ENCODE assay signal across 23 mouse cellular contexts in genomic region chr19:5641021-5641420, GRCm38 (mm10). TPM values are rescaled to one million over a fixed set of nuclear protein-coding genes. Genes with fewer than 3 reads are reported as not detected.
DNase-seq lines count a peak whose midpoint lies in the region; ATAC-seq and TF ChIP-seq lines count a peak whose summit lies in the region.
"Had no signal": no experiment of that assay in that cellular context is flagged by ENCODE, and none has a peak within 500 bp of the region (broad histone marks: within the 10 kb centered on the region; RNA-seq: fewer than 3 reads in every experiment).

No protein-coding gene starts in this region.

- H3K9ac ChIP-seq in heart, embryonic 11.5 days (ENCODE audit: low read depth, low read length): no peak overlapping the region
- peak overlapping the region; percentile 55; the same call in 1 of the 2 replicates for H3K9ac ChIP-seq in heart, embryonic 14.5 days (ENCODE audit: low read length)
- H3K9ac ChIP-seq in heart, adult 2 months (ENCODE audit: low read depth, low read length): no peak overlapping the region
- no peak overlapping the region for H3K9ac ChIP-seq in liver, embryonic 13.5 days
- H3K9ac ChIP-seq: embryonic facial prominence, embryonic 12.5 days; embryonic facial prominence, embryonic 15.5 days; forebrain, postnatal 0 days; hindbrain, embryonic 12.5 days; hindbrain, embryonic 15.5 days had no signal

- no peak for ATAC-seq in cerebellum, adult (ENCODE audit: insufficient number of reproducible peaks, low FRiP score, low TSS enrichment)
- ATAC-seq in heart, embryonic 11.5 days (replicated peaks; ENCODE audit: insufficient number of reproducible peaks, low FRiP score, low TSS enrichment): no peak
- ATAC-seq in heart, embryonic 14.5 days (ENCODE audit: insufficient number of reproducible peaks, insufficient read depth, low FRiP score, low read depth): no peak
- no peak for ATAC-seq in liver, embryonic 13.5 days (ENCODE audit: low read depth)
- ATAC-seq: forebrain, embryonic 14.5 days; forebrain, postnatal 0 days; intestine, postnatal 0 days; Patski had no signal

- intact Hi-C loops in heart, adult 2 months (cut with DNase I): no loop called here

- H3K4me1 ChIP-seq in heart, embryonic 11.5 days (ENCODE audit: control insufficient read depth, insufficient read depth, low read length): peaks cover 33% of the 10 kb centered on the region
- peaks cover 18 to 36% of the 10 kb centered on the region in 2 experiments for H3K4me1 ChIP-seq in heart, embryonic 14.5 days (ENCODE audit: control insufficient read depth in 2 of 2, insufficient read depth in 2 of 2, low read length in 2 of 2)
- H3K4me1 ChIP-seq in heart, adult 2 months (ENCODE audit: control insufficient read depth, insufficient read depth, low read length): peaks cover 13% of the 10 kb centered on the region
- H3K4me1 ChIP-seq in liver, embryonic 13.5 days (replicated peaks): peaks cover 47% of the 10 kb centered on the region

- H3K4me2 ChIP-seq in heart, embryonic 11.5 days: no peak overlapping the region
- H3K4me2 ChIP-seq in heart, embryonic 14.5 days (ENCODE audit: low read length): no peak overlapping the region
- no peak overlapping the region for H3K4me2 ChIP-seq in liver, embryonic 13.5 days
- H3K4me2 ChIP-seq: embryonic facial prominence, embryonic 12.5 days; embryonic facial prominence, embryonic 15.5 days; hindbrain, embryonic 12.5 days; hindbrain, embryonic 15.5 days had no signal

- TF ChIP-seq CTCF in heart, adult 2 months (IDR thresholded peaks at IDR 0.05): no peak

- no peak for TF ChIP-seq POLR2A in heart, adult 2 months (IDR thresholded peaks at IDR 0.05; ENCODE audit: insufficient read depth, low read depth, low read length)

- DNase-seq in cerebellum, adult 11-12 months: peak; percentile 22
- no peak for DNase-seq in heart, adult 18-20 months
- no peak for DNase-seq in heart, adult 2 months
- no peak for DNase-seq in liver, embryonic 13.5 days
- DNase-seq in liver: no peak
- DNase-seq: adrenal gland, postnatal 10 days; cerebellum, adult 18-20 months; cerebellum, adult 9-10 months; cerebellum, postnatal 14 days; forebrain, postnatal 0 days; gastrocnemius, postnatal 25 days; kidney, adult 2 months had no signal

- H3K4me3 ChIP-seq in heart, embryonic 11.5 days (ENCODE audit: low read depth, low read length): no peak overlapping the region
- no peak overlapping the region for H3K4me3 ChIP-seq in heart, embryonic 14.5 days (ENCODE audit: control insufficient read depth in 1 of 2, insufficient read depth in 1 of 2, low read depth in 1 of 2, low read length in 2 of 2)
- no peak overlapping the region for H3K4me3 ChIP-seq in heart, adult 2 months
- no peak overlapping the region for H3K4me3 ChIP-seq in liver, embryonic 13.5 days (replicated peaks)
- H3K4me3 ChIP-seq: embryonic facial prominence, embryonic 12.5 days; embryonic facial prominence, embryonic 15.5 days; hindbrain, embryonic 12.5 days; hindbrain, embryonic 15.5 days had no signal

- H3K36me3 ChIP-seq in heart, embryonic 11.5 days (ENCODE audit: control insufficient read depth, insufficient read depth, low read length): peaks cover 29% of the 10 kb centered on the region
- H3K36me3 ChIP-seq in heart, embryonic 14.5 days (ENCODE audit: control insufficient read depth, insufficient read depth, low read length): peaks cover 76% of the 10 kb centered on the region
- H3K36me3 ChIP-seq in heart, adult 2 months (ENCODE audit: control insufficient read depth, insufficient read depth, low read length): peaks cover 4% of the 10 kb centered on the region
- peaks cover 69% of the 10 kb centered on the region for H3K36me3 ChIP-seq in liver, embryonic 13.5 days

- H3K9me3 ChIP-seq in heart, embryonic 11.5 days (replicated peaks; ENCODE audit: control insufficient read depth, low read length): no peaks in the 10 kb centered on the region
- H3K9me3 ChIP-seq in heart, embryonic 14.5 days (ENCODE audit: control insufficient read depth, low read length): no peaks in the 10 kb centered on the region
- H3K9me3 ChIP-seq in liver, embryonic 13.5 days (replicated peaks): no peaks in the 10 kb centered on the region
- H3K9me3 ChIP-seq: embryonic facial prominence, embryonic 12.5 days; embryonic facial prominence, embryonic 15.5 days; G1E; hindbrain, embryonic 12.5 days; hindbrain, embryonic 15.5 days had no signal

- peaks cover 3% of the 10 kb centered on the region; the same call in 1 of the 2 replicates for H3K79me2 ChIP-seq in heart, adult 2 months (replicated peaks; ENCODE audit: control insufficient read depth, insufficient read depth, low read length)

- no peak for TF ChIP-seq EP300 in heart, adult 2 months (IDR thresholded peaks at IDR 0.05; ENCODE audit: insufficient read depth, low read depth, low read length)

- H3K27me3 ChIP-seq in heart, embryonic 11.5 days (ENCODE audit: control insufficient read depth, insufficient read depth, low read length): no peaks in the 10 kb centered on the region
- no peaks in the 10 kb centered on the region for H3K27me3 ChIP-seq in heart, embryonic 14.5 days (ENCODE audit: control insufficient read depth, insufficient read depth, low read length)
- no peaks in the 10 kb centered on the region for H3K27me3 ChIP-seq in heart, adult 2 months (ENCODE audit: control insufficient read depth, insufficient read depth, low read length)
- H3K27me3 ChIP-seq in liver, embryonic 13.5 days: no peaks in the 10 kb centered on the region
- H3K27me3 ChIP-seq: embryonic facial prominence, embryonic 12.5 days; embryonic facial prominence, embryonic 15.5 days; hindbrain, embryonic 12.5 days; hindbrain, embryonic 15.5 days; Patski had no signal

- WGBS in heart, embryonic 11.5 days (ENCODE audit: insufficient replicate concordance): 78% methylated on average over 17 of the region's 17 CpGs
- WGBS in heart, embryonic 14.5 days: 85% methylated on average over 17 of the region's 17 CpGs
- WGBS in heart, adult 2 months: 81% methylated on average over 17 of the region's 17 CpGs
- WGBS in liver, embryonic 13.5 days (ENCODE audit: insufficient replicate concordance): 89% methylated on average over 17 of the region's 17 CpGs

- H3K27ac ChIP-seq in heart, embryonic 11.5 days (ENCODE audit: low read depth, low read length): peak overlapping the region; percentile 65
- peak overlapping the region; percentile 12 to 51; a peak in 3 of 4 replicates for H3K27ac ChIP-seq in heart, embryonic 14.5 days (replicated peaks in 1 of 2; ENCODE audit: control insufficient read depth in 1 of 2, insufficient read depth in 1 of 2, low read depth in 2 of 2, low read length in 2 of 2)
- no peak overlapping the region for H3K27ac ChIP-seq in heart, adult 2 months
- peak overlapping the region; percentile 19 for H3K27ac ChIP-seq in liver, embryonic 13.5 days
- H3K27ac ChIP-seq: embryonic facial prominence, embryonic 12.5 days; embryonic facial prominence, embryonic 15.5 days; hindbrain, embryonic 12.5 days; hindbrain, embryonic 15.5 days had no signal

RNA-seq across cellular contexts. Expression of gene Rela, which starts 3.7 kb away (rescaled TPM):
- 35.7 and 36.2 TPM in 2 replicates for polyA plus RNA-seq in heart, embryonic 11.5 days (2014; fragmentation: Nextera tagmentation; extraction: Ambion mirVana)
- total RNA-seq in heart, adult 18-20 months (2021): 10 to 100 TPM; 25.4 to 30.2 TPM
- polyA plus RNA-seq in heart, embryonic 14.5 days (2014; fragmentation: Nextera tagmentation; extraction: Ambion mirVana): 35.1 and 36.9 TPM in 2 replicates
- 10 to 100 TPM; 26.8 to 32.5 TPM for total RNA-seq in heart, adult 2 months (2021)
- 39.8 and 57.2 TPM in 2 replicates for polyA plus RNA-seq in heart, adult 2 months (2012; rRNA removed)
- 24.5 and 28.8 TPM in 2 replicates for polyA plus RNA-seq in liver, embryonic 13.5 days (2015; fragmentation: Nextera tagmentation; extraction: Ambion mirVana)

RNA-seq across cellular contexts. Expression of gene Sipa1, which starts 22.5 kb away (rescaled TPM):
- 15.8 and 18.8 TPM in 2 replicates for polyA plus RNA-seq in heart, embryonic 11.5 days (2014; fragmentation: Nextera tagmentation; extraction: Ambion mirVana)
- total RNA-seq in heart, adult 18-20 months (2021): 10 to 100 TPM; 20.3 to 24.1 TPM
- polyA plus RNA-seq in heart, embryonic 14.5 days (2014; fragmentation: Nextera tagmentation; extraction: Ambion mirVana): 16.7 and 17.2 TPM in 2 replicates
- total RNA-seq in heart, adult 2 months (2021): 10 to 100 TPM; 19.9 to 23.5 TPM
- 37.7 and 39.9 TPM in 2 replicates for polyA plus RNA-seq in heart, adult 2 months (2012; rRNA removed)
- polyA plus RNA-seq in liver, embryonic 13.5 days (2015; fragmentation: Nextera tagmentation; extraction: Ambion mirVana): 23.3 and 24.6 TPM in 2 replicates

RNA-seq across cellular contexts. Expression of gene Kat5, which starts 31.0 kb away (rescaled TPM):
- 20.9 and 23.4 TPM in 2 replicates for polyA plus RNA-seq in heart, embryonic 11.5 days (2014; fragmentation: Nextera tagmentation; extraction: Ambion mirVana)
- total RNA-seq in heart, adult 18-20 months (2021): 10 to 100 TPM; 20.5 to 31.3 TPM
- polyA plus RNA-seq in heart, embryonic 14.5 days (2014; fragmentation: Nextera tagmentation; extraction: Ambion mirVana): 19.7 and 20.0 TPM in 2 replicates
- 10 to 100 TPM; 27.0 to 27.5 TPM for total RNA-seq in heart, adult 2 months (2021)
- 36.1 and 56.9 TPM in 2 replicates for polyA plus RNA-seq in heart, adult 2 months (2012; rRNA removed)
- polyA plus RNA-seq in liver, embryonic 13.5 days (2015; fragmentation: Nextera tagmentation; extraction: Ambion mirVana): 21.7 and 23.8 TPM in 2 replicates

RNA-seq across cellular contexts. Expression of gene Rnaseh2c, which starts 39.3 kb away (rescaled TPM):
- polyA plus RNA-seq in heart, embryonic 11.5 days (2014; fragmentation: Nextera tagmentation; extraction: Ambion mirVana): 97.1 and 106 TPM in 2 replicates
- 10 to 100 TPM; 56.5 to 59.3 TPM for total RNA-seq in heart, adult 18-20 months (2021)
- 68.8 and 78.5 TPM in 2 replicates for polyA plus RNA-seq in heart, embryonic 14.5 days (2014; fragmentation: Nextera tagmentation; extraction: Ambion mirVana)
- total RNA-seq in heart, adult 2 months (2021): 10 to 100 TPM; 50.2 to 58.6 TPM
- 18.7 and 37.1 TPM in 2 replicates for polyA plus RNA-seq in heart, adult 2 months (2012; rRNA removed)
- polyA plus RNA-seq in liver, embryonic 13.5 days (2015; fragmentation: Nextera tagmentation; extraction: Ambion mirVana): 164 and 176 TPM in 2 replicates

RNA-seq across cellular contexts. Expression of gene Map3k11, which starts 47.5 kb away (rescaled TPM):
- 16.9 and 21.0 TPM in 2 replicates for polyA plus RNA-seq in heart, embryonic 11.5 days (2014; fragmentation: Nextera tagmentation; extraction: Ambion mirVana)
- total RNA-seq in heart, adult 18-20 months (2021): 10 to 100 TPM; 21.5 to 25.2 TPM
- polyA plus RNA-seq in heart, embryonic 14.5 days (2014; fragmentation: Nextera tagmentation; extraction: Ambion mirVana): 16.7 and 22.4 TPM in 2 replicates
- 10 to 100 TPM; 20.8 to 23.2 TPM for total RNA-seq in heart, adult 2 months (2021)
- 31.5 and 31.9 TPM in 2 replicates for polyA plus RNA-seq in heart, adult 2 months (2012; rRNA removed)
- polyA plus RNA-seq in liver, embryonic 13.5 days (2015; fragmentation: Nextera tagmentation; extraction: Ambion mirVana): 13.8 and 15.9 TPM in 2 replicates
